Mouse (Mus musculus) hindbrain, embryonic 14.5 days (tissue): ENCODE measurements around the gene Thap2. TPM values are rescaled to one million over a fixed set of nuclear protein-coding genes. Genes with fewer than 3 reads are reported as not detected.

ENCODE experiments used
- ATAC-seq: fragments of 200-750 bp; cut with Nextera tagmentation; 2 replicates; pipeline ENCODE4 v1.8.0; 2017; ENCODE audit warnings: moderate number of reproducible peaks, mild to moderate bottlenecking, moderate TSS enrichment, moderate library complexity; ENCODE audit not compliant: low FRiP score
- DNase-seq: peaks from one replicate; pipeline ENCODE4 v3.0.0-alpha.2; 2015; ENCODE audit warnings: low spot score
- H3K27ac ChIP-seq: fragments of 300-500 bp; sonication (generic); 2 replicates; pipeline ENCODE4 v1.5.1; 2014; ENCODE audit warnings: mild to moderate bottlenecking, moderate library complexity
- H3K27me3 ChIP-seq: fragments of 300-500 bp; sonication (generic); 2 replicates; pipeline ENCODE4 v1.6.1; 2014; ENCODE audit warnings: mild to moderate bottlenecking, low read length, mixed read lengths; ENCODE audit not compliant: control insufficient read depth, insufficient read depth
- H3K36me3 ChIP-seq: fragments of 300-500 bp; sonication (generic); replicated peaks from 2 replicates; pipeline ENCODE4 v1.6.1; 2014; ENCODE audit not compliant: control insufficient read depth, insufficient read depth
- H3K4me1 ChIP-seq: fragments of 300-500 bp; sonication (generic); replicated peaks from 2 replicates; pipeline ENCODE4 v1.6.1; 2014; ENCODE audit warnings: antibody characterized with exemption, low read length, mixed read lengths; ENCODE audit not compliant: control insufficient read depth, insufficient read depth
- H3K4me2 ChIP-seq: fragments of 300-500 bp; sonication (generic); replicated peaks from 2 replicates; pipeline ENCODE4 v1.6.1; 2014; ENCODE audit warnings: mild to moderate bottlenecking, moderate library complexity
- H3K4me3 ChIP-seq: fragments of 300-500 bp; sonication (generic); replicated peaks from 2 replicates; pipeline ENCODE4 v1.5.1; 2014; ENCODE audit warnings: mild to moderate bottlenecking, low read length
- H3K9ac ChIP-seq: fragments of 300-500 bp; sonication (generic); 2 replicates; pipeline ENCODE4 v1.6.1; 2014
- H3K9me3 ChIP-seq: fragments of 300-500 bp; sonication (generic); 2 replicates; pipeline ENCODE4 v1.6.1; 2016; ENCODE audit warnings: low read length; ENCODE audit not compliant: control insufficient read depth
- WGBS: fragments of 180-500 bp; shearing (Covaris S2); extraction: QIAGEN DNeasy Blood & Tissue Kit; methylation state at CpG from one replicate; pipeline ENCODE4 v1.1.7; 2014; 5-methylcytosine and 5-hydroxymethylcytosine counted together
- polyA plus RNA-seq: library from polyadenylated mRNA; unstranded; fragments of >200 nt; fragmentation: Nextera tagmentation; extraction: Ambion mirVana; gene quantifications from 2 replicates; pipeline ENCODE4 v1.2.1, GENCODE M21; 2014

Gene Thap2
- polyA plus RNA-seq: 16.5 and 16.6 TPM in 2 replicates

GRCm38 (mm10) chr10:115384221-115385017 is at the start of gene Thap2, which contains the start of gene Zfc3h1:
TSS of gene Thap2 (minus strand) at chr10:115384443.
TSS of gene Zfc3h1 (plus strand) at chr10:115384959.
- H3K9ac ChIP-seq: peak within 1 kb of the TSS; percentile 89
- DNase-seq: peak; percentile 98
- H3K27ac ChIP-seq: peak within 1 kb of the TSS; percentile 99
- under 1% methylated on average over 65 of the region's 65 CpGs for WGBS
- no peaks in the 10 kb centered on the region for H3K9me3 ChIP-seq
- peak within 1 kb of the TSS; percentile 89 for H3K4me3 ChIP-seq
- H3K4me2 ChIP-seq: peak within 1 kb of the TSS; percentile 78
- ATAC-seq: peak; percentile 98
- H3K36me3 ChIP-seq: 0 out of 2 replicates have a peak, but pooled peaks cover 5% of the 10 kb centered on the region
- H3K27me3 ChIP-seq: no peaks in the 10 kb centered on the region
- peaks cover 34% of the 10 kb centered on the region for H3K4me1 ChIP-seq

- H3K4me2 ChIP-seq: no peak overlapping the region
- DNase-seq: no peak
- WGBS: 58% methylated on average over 2 of the region's 2 CpGs
Observed at GRCm38 (mm10) chr10:115425351-115425750, 41.1 kb upstream of the Thap2 start.

GRCm38 (mm10) chr10:115421976-115422375 is 37.7 kb upstream of the Thap2 start:
- Histone ChIP-seq H3K27ac (no peak overlapping the region), H3K4me2 (no peak overlapping the region), H3K9ac (no peak overlapping the region), H3K4me1 (no peaks in the 10 kb centered on the region), H3K9me3 (no peaks in the 10 kb centered on the region), H3K27me3 (no peaks in the 10 kb centered on the region), H3K4me3 (no peak overlapping the region), H3K36me3 (peaks cover 70% of the 10 kb centered on the region)
- WGBS: 82% methylated on average over 4 of the region's 4 CpGs
- ATAC-seq (no peak), DNase-seq (no peak)

More at GRCm38 (mm10) chr10:115425351-115425750, 41.1 kb upstream of the Thap2 start:
- Histone ChIP-seq H3K4me3 (no peak overlapping the region), H3K9ac (no peak overlapping the region), H3K4me1 (no peaks in the 10 kb centered on the region), H3K9me3 (no peaks in the 10 kb centered on the region), H3K27ac (no peak overlapping the region), H3K27me3 (no peaks in the 10 kb centered on the region), H3K36me3 (peaks cover 71% of the 10 kb centered on the region)
- no peak for ATAC-seq

- WGBS: 89% methylated on average over 3 of the region's 3 CpGs
- H3K36me3 ChIP-seq: peaks cover 93% of the 10 kb centered on the region
Observed at GRCm38 (mm10) chr10:115414056-115414455, 29.8 kb upstream of the Thap2 start.

GRCm38 (mm10) chr10:115413496-115413895 is 29.3 kb upstream of the Thap2 start:
- no peaks in the 10 kb centered on the region for H3K27me3 ChIP-seq
- no peak overlapping the region for H3K9ac ChIP-seq
- 93% methylated on average over 2 of the region's 2 CpGs for WGBS
- DNase-seq (no peak), ATAC-seq (no peak)
- H3K9me3 ChIP-seq: no peaks in the 10 kb centered on the region
- H3K4me3 ChIP-seq: no peak overlapping the region
- no peak overlapping the region for H3K4me2 ChIP-seq
- H3K27ac ChIP-seq: no peak overlapping the region
- H3K36me3 ChIP-seq: peaks cover 92% of the 10 kb centered on the region
- H3K4me1 ChIP-seq: no peaks in the 10 kb centered on the region

More at GRCm38 (mm10) chr10:115414056-115414455, 29.8 kb upstream of the Thap2 start:
- H3K27me3 ChIP-seq: no peaks in the 10 kb centered on the region
- no peaks in the 10 kb centered on the region for H3K4me1 ChIP-seq
- H3K27ac ChIP-seq: no peak overlapping the region
- no peak for DNase-seq
- H3K4me2 ChIP-seq: no peak overlapping the region
- H3K9ac ChIP-seq: no peak overlapping the region
- no peak for ATAC-seq
- no peak overlapping the region for H3K4me3 ChIP-seq
- H3K9me3 ChIP-seq: no peaks in the 10 kb centered on the region

DNA sequence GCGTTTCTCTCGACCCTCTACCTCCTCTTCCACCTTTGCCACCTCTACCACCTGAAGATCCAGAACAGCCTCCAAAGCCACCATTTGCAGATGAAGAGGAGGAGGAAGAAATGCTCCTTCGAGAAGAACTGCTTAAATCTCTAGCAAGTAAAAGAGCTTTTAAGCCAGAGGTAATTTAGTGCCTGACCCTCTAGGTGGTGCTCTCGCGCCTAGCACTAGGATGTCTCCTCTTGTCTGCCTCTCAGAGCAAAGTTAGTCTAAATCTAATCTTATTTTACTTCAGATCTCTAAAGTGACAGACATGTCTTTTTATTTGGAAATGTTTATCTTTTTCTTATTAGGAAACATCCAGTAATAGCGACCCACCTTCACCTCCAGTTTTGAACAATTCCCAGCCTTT is 22.1 kb upstream of the Thap2 start:
- peak; percentile 81 for DNase-seq
- H3K9ac ChIP-seq: no peak overlapping the region
- H3K9me3 ChIP-seq: no peaks in the 10 kb centered on the region
- WGBS: 68% methylated on average over 6 of the region's 6 CpGs
- peaks cover 84% of the 10 kb centered on the region for H3K36me3 ChIP-seq
- H3K4me3 ChIP-seq: no peak overlapping the region
- H3K4me2 ChIP-seq: no peak overlapping the region
- no peak for ATAC-seq
- no peaks in the 10 kb centered on the region for H3K4me1 ChIP-seq
- H3K27me3 ChIP-seq: no peaks in the 10 kb centered on the region
- H3K27ac ChIP-seq: no peak overlapping the region

DNA sequence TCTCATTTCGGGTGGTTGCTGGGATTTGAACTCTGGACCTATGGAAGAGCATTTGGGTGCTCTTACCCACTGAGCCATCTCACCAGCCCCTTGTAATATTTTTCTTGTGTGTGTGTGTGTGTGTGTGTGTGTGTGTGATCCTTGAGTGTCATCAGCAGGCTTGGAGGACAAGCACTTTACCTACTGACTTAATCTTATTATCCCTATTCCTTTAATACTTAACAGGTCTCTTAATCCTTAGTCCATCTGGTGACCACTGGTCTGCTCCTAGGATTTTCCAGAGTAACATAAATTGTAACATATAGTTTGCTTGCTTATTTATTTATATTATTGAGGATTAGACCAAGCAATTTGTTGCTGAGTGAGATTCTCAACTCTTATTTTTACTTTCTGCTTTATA is 7.7 kb upstream of the Thap2 start:
- 93% methylated on average over 1 of the region's 1 CpGs for WGBS
- Histone ChIP-seq H3K27me3 (no peaks in the 10 kb centered on the region), H3K36me3 (peaks cover 38% of the 10 kb centered on the region), H3K4me3 (no peak overlapping the region), H3K4me1 (peaks cover 22% of the 10 kb centered on the region), H3K27ac (no peak overlapping the region), H3K9me3 (no peaks in the 10 kb centered on the region), H3K4me2 (no peak overlapping the region), H3K9ac (no peak overlapping the region)
- ATAC-seq (no peak), DNase-seq (no peak)

DNA sequence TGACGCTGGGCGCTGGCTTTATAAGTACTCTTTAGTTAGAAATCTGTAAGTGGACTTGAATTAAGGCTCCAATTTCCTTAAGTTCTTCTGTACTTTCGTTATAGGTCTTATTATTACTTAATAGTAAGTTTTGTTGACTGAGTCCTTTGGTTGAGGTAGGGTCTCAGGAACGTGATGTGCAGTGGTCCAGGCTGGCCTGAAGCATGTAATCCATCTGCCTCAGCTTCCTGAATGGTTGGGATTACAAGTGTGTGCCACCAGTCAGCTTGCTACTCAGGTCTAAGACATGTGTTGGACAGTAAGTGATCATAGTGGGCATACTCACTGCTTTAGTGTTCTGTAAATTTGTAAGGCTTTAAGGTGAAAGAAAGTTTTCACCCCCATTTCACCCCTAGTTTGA is 6.8 kb upstream of the Thap2 start:
- 93% methylated on average over 4 of the region's 4 CpGs for WGBS
- ATAC-seq: no peak

DNA sequence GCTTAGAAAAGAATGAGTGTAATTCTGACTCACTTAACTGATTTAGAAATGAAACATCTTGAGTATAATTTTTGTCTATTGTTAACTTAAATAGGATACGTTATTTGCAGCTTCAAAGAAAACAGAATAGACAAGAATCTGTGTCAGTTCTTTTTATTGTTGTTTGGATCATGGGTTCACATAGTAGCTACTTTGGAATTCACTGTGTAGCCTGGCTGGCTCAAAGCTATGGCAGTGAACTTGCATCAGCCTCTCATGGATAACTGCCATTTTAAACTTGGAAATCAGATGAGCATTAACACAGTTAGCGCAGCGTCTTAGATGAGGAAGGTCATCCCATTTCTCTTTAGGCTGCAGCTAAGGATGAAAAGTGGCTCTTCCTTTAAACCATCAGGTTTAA is 3.6 kb upstream of the Thap2 start:
- Histone ChIP-seq H3K9ac (peak overlapping the region; percentile 35; the same call in 1 of the 2 replicates), H3K4me1 (peaks cover 31% of the 10 kb centered on the region), H3K4me3 (no peak overlapping the region), H3K4me2 (peak overlapping the region; percentile 76), H3K27ac (no peak overlapping the region), H3K9me3 (no peaks in the 10 kb centered on the region), H3K27me3 (no peaks in the 10 kb centered on the region), H3K36me3 (peaks cover 25% of the 10 kb centered on the region)
- no peak for DNase-seq
- ATAC-seq: no peak
- WGBS: 83% methylated on average over 3 of the region's 3 CpGs

More for the DNA sequence above, 6.8 kb upstream of the Thap2 start:
- H3K36me3 ChIP-seq: peaks cover 38% of the 10 kb centered on the region
- H3K9ac ChIP-seq: no peak overlapping the region
- H3K4me2 ChIP-seq: no peak overlapping the region
- H3K4me1 ChIP-seq: peaks cover 28% of the 10 kb centered on the region
- no peak overlapping the region for H3K4me3 ChIP-seq
- no peak overlapping the region for H3K27ac ChIP-seq
- H3K27me3 ChIP-seq: no peaks in the 10 kb centered on the region
- H3K9me3 ChIP-seq: no peaks in the 10 kb centered on the region
- DNase-seq: no peak
